Mouse (Mus musculus): ENCODE measurements at regions not wholly inside any gene's neighbourhood (a gene's known extent, or its start where the extent isn't known, plus 50 kb on each side); places are given as distances from the start of the nearest gene placed in this dataset.

GRCm38 (mm10) chr13:31327511-31327951, 228.4 kb upstream of the Foxq1 start:
- TF ChIP-seq POLR2A (IDR thresholded peaks at IDR 0.05; ENCODE audit: insufficient read depth, low read depth, low read length) (no peak), CTCF (IDR thresholded peaks at IDR 0.05) (no peak)

All from heart, adult 2 months (tissue).